Mouse (Mus musculus) spleen, postnatal 4 days (tissue): ENCODE results near the gene Hmga1.

Source experiments
- DNase-seq, 2 experiments: peaks; one replicate each; pipeline ENCODE4 v3.0.0; 2022; ENCODE audit warnings: low spot score in 2 of 2

The Hmga1 gene

GRCm38 (mm10) chr17:27528767-27529166 is 27.5 kb upstream of the Hmga1 start:
- DNase-seq, result no peak

DNA sequence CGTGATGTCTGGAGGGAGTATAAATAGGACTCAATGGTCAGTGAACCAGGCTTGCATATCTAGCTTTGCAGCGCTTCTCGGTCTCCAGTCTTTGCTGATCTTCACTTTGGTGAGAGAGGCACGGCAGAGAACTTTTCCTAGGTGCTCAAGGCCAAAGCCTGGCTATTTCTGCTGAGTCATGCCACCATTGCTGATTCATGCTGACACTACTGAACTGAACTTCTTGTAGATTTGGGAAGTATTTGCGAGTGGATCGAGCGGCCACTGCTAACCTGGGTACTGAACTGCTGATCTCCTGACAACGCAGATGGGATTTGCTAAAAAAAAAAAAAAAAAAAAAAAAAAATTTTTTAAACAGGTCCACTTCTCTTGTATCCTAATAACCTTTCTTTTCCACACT is 24.2 kb upstream of the Hmga1 start:
- no peak for DNase-seq

DNA sequence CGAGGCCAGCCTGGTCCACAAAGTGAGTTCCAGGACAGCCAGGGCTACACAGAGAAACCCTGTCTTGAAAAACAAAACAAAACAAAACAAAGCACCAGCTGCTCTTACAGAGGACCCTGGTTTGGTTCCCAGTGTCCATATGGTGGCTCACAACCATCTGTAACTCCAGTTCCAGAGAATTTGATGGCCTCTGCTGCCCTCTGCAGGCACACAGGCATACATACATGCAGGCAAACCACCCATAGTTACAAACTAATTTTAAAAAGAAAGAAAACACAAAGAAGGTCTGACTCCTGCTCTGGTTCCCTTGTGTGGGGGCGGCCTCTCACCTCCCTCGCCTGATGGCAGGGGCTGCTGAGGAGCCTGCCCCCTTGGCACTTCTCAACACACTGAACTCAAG is 22.9 kb upstream of the Hmga1 start:
- no peak for DNase-seq

DNA sequence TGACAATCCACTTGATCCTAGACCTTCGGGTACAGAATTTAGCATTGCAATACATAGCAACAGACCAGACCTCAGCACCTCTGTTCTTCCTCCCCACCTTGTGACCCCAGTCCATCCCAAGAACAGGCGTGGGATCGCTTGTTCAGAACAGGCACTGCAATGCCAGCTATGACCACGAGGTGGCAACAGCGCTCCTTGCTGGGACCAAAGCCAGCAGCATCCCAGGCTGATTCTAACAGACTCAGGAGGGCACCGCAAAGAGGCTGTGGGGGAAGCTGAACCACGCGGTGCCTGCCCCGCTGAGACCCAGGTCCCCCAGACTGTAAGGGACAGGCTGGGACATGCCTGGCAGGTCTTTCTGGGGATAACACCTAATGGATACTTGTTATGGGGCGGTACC is 21.6 kb upstream of the Hmga1 start:
- DNase-seq, result peak; percentile 87 to 97

DNA sequence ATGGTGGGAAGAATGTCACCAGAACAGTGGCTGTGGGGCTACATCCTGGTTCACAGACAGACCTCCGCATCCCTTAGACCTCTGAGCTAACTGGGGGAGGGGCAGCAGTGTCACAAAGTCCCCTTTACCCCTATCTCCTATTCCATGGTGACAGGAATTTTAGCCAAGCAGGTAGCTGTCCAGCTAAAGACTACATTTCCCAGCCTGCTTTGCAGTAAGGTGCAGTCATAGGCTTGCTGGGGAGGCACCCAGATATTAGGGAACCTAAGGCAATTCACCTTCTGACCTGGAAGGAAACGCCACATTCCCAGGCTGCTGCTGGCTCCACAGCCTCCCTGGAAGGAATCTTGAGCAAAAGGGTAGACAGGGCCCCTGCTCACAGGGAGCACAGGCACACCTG is 15.0 kb upstream of the Hmga1 start:
- DNase-seq, result no peak

DNA sequence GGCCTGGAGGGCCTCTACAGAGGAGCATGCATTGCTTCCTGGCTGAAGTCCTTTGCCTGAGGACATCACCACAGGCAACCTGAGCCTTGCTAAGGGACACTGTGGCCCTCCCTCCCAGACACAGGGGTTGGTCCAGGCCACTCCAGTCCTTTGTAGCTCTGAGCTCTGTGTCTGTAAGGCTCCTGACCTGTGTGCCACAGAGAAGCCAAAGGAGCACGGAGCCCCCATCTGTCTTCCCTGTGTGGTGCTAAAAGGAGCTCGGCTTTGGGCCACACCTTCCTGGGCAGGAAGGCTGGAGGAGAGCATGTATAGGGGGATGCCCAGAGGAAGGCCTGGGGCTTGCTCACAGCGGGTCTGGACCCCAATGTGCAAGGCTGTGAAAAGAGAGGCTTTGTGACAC is 14.3 kb upstream of the Hmga1 start:
- DNase-seq, result no peak

GRCm38 (mm10) chr17:27544551-27544950 is 11.7 kb upstream of the Hmga1 start:
- no peak for DNase-seq

- DNase-seq, result no peak
Measured at GRCm38 (mm10) chr17:27545991-27546390, 10.3 kb upstream of the Hmga1 start.

DNA sequence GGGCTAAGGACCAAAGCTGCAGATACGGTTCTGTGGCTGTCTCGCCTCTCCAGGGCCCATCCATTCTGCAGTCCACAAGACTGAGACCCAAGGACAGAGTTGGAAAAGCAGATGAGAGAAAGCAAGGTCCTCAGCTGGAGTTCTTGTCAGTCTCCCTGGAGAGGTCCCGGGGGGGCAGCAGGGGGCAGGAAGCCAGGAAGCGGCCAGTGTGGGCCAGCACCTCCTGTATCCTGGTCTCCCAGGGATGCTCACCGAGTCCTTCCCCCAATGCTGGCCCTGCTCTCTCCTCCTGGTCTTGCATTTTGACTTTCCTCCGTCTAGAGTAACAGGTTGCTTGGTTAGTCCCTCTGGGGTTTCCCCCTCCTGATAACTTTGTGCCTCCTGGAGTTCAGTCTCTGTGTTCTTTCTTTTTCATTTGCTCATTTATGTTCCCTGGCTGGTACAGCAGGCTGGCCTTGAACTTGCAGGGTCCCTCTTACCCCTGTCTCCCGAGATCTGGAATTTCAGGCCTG is 9.7 kb upstream of the Hmga1 start:
- no peak for DNase-seq

DNA sequence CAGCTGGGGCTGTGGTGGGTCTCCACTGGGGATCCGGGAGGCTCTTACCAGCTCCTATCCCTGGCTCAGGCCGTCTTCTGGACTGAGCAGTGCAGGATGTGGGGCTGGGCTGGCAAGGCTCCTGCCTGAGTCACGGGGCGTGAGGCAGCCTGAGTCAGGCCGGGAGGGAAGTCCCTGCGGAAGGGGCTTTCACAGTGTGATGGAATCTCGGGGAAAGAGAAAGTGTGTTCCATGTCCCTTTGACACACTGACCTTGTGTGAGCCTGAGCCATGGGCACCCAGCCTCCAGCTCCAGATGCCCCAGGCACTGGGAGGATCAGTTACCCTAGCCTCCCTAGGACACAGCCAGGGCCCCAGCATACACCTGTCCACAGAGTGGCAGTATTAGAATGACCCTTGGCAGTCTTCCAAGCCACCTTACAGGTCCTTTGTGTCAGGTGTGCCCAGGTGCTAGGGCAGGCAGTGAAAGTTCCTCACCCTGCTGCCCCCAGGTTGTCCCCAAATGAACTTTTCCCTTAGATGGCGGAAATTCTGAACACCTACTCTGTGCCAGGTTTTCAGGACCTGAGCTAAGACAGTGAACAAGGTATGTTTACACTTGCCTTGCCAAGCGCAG is 8.9 kb upstream of the Hmga1 start:
- DNase-seq, result no peak

DNA sequence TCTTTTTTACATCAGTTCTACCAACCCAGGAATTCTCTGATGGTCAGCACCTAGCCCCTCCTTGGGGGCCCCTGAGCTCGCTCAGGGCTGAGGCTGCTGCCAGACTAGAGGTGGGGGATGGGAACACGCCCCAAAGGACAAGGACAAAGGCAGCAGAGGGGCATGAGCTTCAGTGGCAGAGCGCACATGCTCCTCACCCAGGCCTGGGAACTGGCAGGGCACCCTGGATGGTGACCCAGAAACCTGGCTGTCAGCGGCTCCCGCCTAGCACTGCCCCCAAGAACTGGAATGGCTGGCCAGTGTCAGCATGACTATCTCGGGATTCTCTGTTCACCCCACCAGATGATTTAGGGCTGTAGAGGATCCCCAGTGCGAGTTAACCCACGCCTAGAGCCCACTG is 7.1 kb upstream of the Hmga1 start:
- DNase-seq, result no peak

- no peak for DNase-seq
Measured at GRCm38 (mm10) chr17:27551393-27551940, 4.8 kb upstream of the Hmga1 start.

DNA sequence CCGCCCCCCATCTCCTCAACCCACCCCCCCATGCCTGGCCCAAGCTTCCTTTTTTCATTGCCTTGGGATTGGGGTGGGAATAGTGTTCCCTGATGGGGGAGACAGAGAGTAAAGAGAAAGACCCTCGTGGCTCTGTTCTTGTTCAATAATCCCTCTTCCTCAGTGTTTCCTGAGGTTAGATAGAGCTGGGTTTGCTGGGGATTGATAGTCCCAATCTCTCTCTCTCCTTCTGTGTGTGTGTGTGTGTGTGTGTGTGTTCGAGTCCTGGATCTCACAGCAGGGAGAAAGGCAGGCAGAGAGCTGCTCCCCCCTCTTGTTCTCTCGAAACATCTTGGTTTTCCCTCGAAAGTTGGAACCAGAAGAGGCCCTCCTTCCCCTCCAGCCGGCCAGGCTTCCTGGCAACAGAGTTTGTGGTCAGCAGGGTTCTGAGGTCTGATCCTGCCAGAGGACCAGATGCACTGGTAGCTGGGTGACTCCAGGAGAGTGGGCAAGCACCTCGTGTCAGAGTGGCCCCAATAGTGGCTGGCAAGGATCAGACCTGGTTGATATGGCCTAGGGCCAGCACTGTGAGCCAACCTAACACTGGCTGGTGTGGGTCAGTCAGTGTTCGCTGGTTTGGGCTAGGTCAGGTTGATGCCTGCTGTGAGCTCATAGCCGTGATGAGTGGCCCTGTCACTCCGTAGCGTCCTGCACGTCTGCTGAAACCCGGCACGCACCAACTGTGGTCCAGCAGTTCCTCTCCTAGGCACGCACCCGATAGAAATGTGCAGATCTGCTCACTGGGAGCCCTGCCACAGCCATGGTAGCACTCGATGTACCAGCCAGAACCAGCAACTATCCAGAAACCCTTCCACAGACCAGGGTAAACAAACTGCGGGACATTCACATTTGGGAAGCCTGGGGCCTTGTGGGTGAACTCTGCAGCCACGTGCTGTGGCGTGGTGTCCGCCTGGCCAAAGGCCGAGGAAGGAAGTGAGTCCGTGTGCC is 3.8 kb upstream of the Hmga1 start:
- no peak for DNase-seq

DNA sequence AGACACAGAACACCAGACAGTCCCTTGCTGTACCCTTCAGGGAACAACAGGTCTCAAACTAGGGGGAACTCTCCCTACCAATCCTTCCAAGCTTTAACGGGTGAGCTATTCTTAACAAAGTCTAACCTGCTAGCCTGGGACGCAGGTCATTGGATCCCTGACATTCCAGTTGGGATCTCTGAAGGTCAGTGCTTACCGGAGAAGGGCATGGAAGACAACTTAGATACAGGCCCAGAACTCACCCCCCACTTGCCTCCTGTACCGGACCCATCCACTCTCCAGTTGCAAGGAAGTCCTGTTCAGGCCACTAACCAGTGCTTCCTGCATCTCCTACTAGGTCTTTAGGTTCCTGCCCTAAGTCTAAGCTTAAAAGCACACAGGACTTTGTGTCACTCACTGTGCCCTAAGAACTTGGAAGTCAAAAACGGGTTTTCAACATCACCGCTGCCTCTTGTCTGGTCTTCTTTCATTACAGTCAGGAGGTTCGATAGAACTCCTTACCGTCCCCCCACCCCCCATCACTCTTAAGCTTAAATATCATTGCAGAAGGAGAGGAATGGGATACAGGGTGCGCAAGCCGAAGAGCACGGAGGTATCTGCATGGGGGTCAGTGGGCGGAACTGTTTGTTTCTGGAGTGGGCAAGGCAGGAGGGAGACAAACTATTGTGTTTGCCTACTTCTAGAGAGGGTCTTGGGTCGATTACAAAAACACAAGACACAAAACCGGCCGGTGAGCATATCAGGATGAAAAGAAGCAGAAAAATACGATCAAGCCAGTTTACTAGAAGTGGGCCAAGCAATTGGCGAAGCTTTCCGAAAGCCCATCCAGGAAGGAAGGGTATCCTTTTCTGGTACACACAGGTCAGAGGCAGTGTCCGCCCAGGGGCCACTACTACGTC is 2.0 kb upstream of the Hmga1 start:
- no peak for DNase-seq

DNA sequence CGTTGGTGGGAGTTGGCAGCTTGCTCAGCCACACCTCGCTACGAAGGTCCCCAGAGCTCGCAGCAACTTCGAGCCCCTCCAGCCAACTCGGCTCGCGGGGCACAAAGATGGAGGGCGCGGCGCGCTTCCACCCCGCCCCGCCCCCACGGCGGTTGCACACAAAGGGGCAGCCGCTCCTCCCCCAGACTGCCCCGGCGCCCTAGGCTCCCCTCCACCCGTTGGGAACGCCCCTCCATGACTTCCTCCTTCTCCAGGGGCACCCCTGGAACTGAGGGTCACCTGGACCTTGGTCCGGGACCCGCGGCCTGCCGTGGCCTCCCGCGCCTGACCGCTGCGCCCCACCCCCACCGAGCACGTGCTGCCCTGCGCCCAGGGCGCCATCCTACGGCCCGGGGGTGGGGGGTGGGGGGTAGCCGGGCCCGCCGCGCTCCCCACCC is 1.2 kb upstream of the Hmga1 start:
- peak; percentile 77 to 89 for DNase-seq

- peak; percentile 89 to 92 for DNase-seq
Measured at GRCm38 (mm10) chr17:27555512-27556172, 655 bp upstream of the Hmga1 start.

DNA sequence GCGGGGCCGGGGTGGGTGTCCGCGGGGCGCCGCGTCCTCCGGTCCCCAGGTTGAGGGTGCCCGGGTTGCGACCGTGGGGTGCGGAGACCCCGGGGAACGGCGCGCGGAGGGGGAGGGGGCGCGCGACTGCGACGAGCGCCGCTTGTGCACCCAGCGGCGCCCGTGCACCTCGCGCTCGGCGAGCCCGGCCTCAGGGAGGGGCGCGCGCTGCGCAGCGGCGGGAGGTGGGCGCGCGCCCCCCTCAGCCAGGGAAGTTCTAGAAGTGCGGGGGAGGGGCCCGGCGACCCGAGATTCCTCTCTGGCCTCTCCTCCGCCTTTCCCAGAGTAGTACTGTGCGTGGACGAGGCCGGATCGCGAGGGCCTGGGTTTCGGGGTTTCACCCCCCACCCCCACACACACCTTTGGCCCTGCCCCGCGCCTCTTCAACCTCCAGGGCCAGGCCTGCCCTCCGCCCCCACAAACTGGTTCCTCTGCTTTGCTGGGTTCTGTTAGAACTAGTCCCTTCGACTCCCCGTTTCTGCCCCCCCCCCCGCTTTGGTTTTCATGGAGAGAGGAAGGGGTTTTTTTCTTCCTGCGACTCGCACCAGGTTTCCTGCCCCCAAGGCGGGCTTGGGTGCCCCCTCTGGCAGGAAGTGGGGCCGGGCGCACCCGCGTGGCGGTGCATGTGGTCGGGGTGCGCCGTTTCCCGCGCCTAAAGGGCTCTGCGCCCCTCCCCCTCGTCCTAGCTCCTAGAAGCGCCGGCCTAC is 1.1 kb downstream of the Hmga1 start:
- peak; percentile 73 to 86 for DNase-seq

DNA sequence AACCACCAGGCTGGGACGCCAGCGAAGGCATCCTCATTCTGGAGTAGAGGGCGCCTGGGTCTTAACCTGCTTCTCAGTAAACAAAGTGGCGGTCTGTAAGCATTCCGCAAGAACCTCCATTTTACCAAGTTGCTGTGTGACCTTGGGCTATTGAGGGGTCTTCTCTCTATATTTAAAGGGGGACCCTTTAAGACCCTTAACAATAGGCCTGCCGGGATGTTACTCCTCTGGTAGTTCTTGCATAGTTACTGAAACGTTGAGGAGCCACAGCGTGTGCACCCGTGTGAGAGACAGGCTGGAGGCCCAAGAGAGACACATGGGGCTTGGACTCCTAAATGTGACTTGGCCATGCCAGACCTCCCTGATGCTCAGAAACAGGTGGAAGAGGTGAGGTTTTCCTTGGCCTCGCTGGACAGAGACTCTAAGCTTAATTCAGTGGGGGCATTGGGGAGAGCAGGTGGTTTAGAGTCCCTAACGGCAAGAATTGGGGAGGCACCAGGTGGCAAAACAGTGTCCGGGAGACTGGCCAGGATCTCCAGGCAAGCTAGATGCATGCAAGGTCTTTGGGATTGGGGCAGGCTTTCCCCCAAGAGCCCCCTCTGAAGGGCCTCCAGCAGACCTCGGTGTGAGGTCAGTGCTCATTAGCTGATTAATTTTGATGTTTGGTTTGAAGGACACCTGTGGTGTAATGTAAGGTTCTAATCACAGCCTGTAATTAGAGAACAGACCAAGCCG is 1.8 kb downstream of the Hmga1 start:
- peak in 1 of 2 experiments; percentile 65 for DNase-seq

GRCm38 (mm10) chr17:27558845-27559244 is 2.5 kb downstream of the Hmga1 start:
- DNase-seq, result no peak

GRCm38 (mm10) chr17:27559596-27559995 is 3.3 kb downstream of the Hmga1 start:
- no peak for DNase-seq
